Mouse (Mus musculus) layer of hippocampus, adult 6 months (tissue): ENCODE measurements around the gene Olfr190. TPM values are rescaled to one million over a fixed set of nuclear protein-coding genes. Genes with fewer than 3 reads are reported as not detected.

Experiments
- long read RNA-seq, 2 experiments: library from polyadenylated mRNA; unstranded; transcript quantifications; one replicate each; pipeline ENCODE4 v2.0.0; 2019 to 2020
- polyA plus RNA-seq: library from polyadenylated mRNA; unstranded; fragments of <200 nt; fragmentation: Nextera tagmentation; gene quantifications from 2 replicates; pipeline ENCODE4 v1.2.3, GENCODE M21; 2021

Olfr190 gene
- polyA plus RNA-seq = not detected in 2 replicates
- long read RNA-seq, experiment 1 = 0 reads
- long read RNA-seq, experiment 2 = 0 reads

GRCm38 (mm10) chr16:59077905-59078304 is at the start of gene Olfr190:
Gene Olfr190 (minus strand): TSS chr16:59078005.

DNA sequence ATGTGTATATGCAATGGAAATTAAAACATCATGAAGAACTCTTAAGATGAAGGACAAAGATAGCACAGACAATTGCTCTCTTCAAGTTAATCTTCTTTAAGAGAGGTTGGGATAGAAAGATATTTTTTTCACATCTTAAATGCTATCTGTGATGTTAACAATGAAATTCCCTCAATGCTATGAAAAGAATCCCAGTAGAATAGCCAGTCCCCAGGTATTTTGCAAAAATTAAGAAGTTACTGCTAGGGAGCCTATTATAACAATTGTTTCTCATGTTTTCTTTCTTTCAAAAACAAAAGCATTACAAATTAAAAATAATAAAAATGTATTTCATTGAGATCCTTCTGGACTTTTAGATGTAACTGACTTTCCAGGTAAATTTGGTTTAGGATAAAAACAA is 43.2 kb upstream of the Olfr190 start, which contains the start of gene Olfr194:
Gene Olfr194, minus strand, starts transcription at position 101 of the 400 bp plus-strand sequence.

GRCm38 (mm10) chr16:59111781-59112180 is 34.0 kb upstream of the Olfr190 start, which contains the start of gene Olfr193:
Gene Olfr193 (minus strand): TSS chr16:59111881.

GRCm38 (mm10) chr16:59089722-59090121 is 11.9 kb upstream of the Olfr190 start, which contains the start of gene Olfr191:
Gene Olfr191 (minus strand): TSS chr16:59089822.

DNA sequence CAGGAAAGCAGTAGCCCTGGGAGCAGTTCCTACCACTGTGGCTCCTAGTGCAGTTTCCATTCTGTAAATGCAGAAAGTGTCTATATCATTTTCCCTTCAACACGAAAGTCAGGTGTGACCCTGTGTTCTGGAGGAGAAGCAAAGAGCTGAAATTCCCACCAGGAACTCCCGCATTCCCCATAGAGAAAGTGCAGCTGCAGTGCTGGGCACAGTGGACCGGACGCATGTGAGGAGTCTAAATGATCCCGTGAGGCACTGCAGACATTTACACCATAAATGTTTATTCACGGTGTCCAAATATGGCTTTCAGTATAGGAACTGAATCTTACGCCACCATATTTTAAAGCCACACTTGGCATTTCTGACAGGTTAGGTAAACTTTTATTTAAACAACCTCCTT is 38.1 kb downstream of the Olfr190 start, which contains the start of gene Olfr187:
Gene Olfr187, minus strand, starts transcription at position 58 of the 400 bp plus-strand sequence.

DNA sequence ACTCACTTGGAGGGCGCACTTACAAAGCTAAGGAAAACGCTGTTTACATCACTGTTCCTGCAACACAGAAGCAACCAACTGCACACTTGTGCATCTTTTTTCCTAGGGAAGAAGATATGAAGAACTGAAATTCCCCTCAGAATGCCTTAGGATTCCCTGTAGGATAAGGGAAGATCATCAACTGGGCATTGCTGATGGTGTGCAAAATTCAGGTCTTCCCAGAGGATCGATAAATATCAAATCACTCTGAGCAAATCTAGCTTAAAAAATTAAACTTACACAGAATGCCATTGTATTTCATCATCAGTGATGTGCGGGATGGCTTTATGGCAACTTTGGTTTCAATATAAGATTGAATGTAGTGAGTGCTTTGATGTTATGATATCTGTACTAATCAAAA is 47.6 kb downstream of the Olfr190 start, which contains the start of gene Olfr186:
Gene Olfr186, minus strand, starts transcription at position 101 of the 400 bp plus-strand sequence.

Other genes starting within 250 kb of the Olfr190 start
- gene Olfr177, start 203.2 kb downstream of the Olfr190 start, polyA plus RNA-seq = not detected in 2 replicates
- gene Olfr178, start 185.9 kb downstream of the Olfr190 start, polyA plus RNA-seq = not detected in 2 replicates
- not detected in 2 replicates for gene Olfr181, start 149.2 kb downstream of the Olfr190 start, polyA plus RNA-seq
- not detected in 2 replicates for gene Olfr180, start 148.6 kb downstream of the Olfr190 start, polyA plus RNA-seq
- not detected in 2 replicates for gene Olfr183, start 82.6 kb downstream of the Olfr190 start, polyA plus RNA-seq
- gene Olfr186, start 47.7 kb downstream of the Olfr190 start, polyA plus RNA-seq = not detected in 2 replicates
- not detected in 2 replicates for gene Olfr187, start 38.2 kb downstream of the Olfr190 start, polyA plus RNA-seq
- not detected in 2 replicates for gene Olfr191, start 11.8 kb upstream of the Olfr190 start, polyA plus RNA-seq
- not detected in 2 replicates for gene Olfr193, start 33.9 kb upstream of the Olfr190 start, polyA plus RNA-seq
- not detected in 2 replicates for gene Olfr194, start 43.1 kb upstream of the Olfr190 start, polyA plus RNA-seq
- not detected in 2 replicates for gene Olfr195, start 69.0 kb upstream of the Olfr190 start, polyA plus RNA-seq
- gene Olfr196, start 92.4 kb upstream of the Olfr190 start, polyA plus RNA-seq = not detected in 2 replicates
- not detected in 2 replicates for gene Olfr198, start 125.5 kb upstream of the Olfr190 start, polyA plus RNA-seq
- gene Olfr199, start 141.8 kb upstream of the Olfr190 start, polyA plus RNA-seq = not detected in 2 replicates
- not detected in 2 replicates for gene Olfr201, start 194.6 kb upstream of the Olfr190 start, polyA plus RNA-seq
- gene Olfr202, start 208.8 kb upstream of the Olfr190 start, polyA plus RNA-seq = not detected in 2 replicates
- gene Olfr203, start 220.9 kb upstream of the Olfr190 start, polyA plus RNA-seq = not detected in 2 replicates
- not detected in 2 replicates for gene Olfr204, start 240.2 kb upstream of the Olfr190 start, polyA plus RNA-seq